Mouse (Mus musculus) erythroblast, embryonic 14.5 days (primary cell): ENCODE measurements around the gene Robo2. TPM values are rescaled to one million over a fixed set of nuclear protein-coding genes. Genes with fewer than 3 reads are reported as not detected.

Experiments
- H3K27me3 ChIP-seq: 2 replicates; pipeline ENCODE4 v1.6.1; 2012; ENCODE audit warnings: inconsistent platforms; ENCODE audit not compliant: control insufficient read depth
- H3K36me3 ChIP-seq: 2 replicates; pipeline ENCODE4 v1.6.1; 2012; ENCODE audit warnings: mild to moderate bottlenecking, inconsistent platforms; ENCODE audit not compliant: control insufficient read depth
- H3K4me1 ChIP-seq: 2 replicates; pipeline ENCODE4 v1.6.1; 2012; ENCODE audit warnings: inconsistent platforms; ENCODE audit not compliant: control insufficient read depth
- H3K4me3 ChIP-seq: replicated peaks from 2 replicates; pipeline ENCODE3; 2012; ENCODE audit warnings: moderate library complexity, mild to moderate bottlenecking, inconsistent platforms
- H3K9me3 ChIP-seq: 2 replicates; pipeline ENCODE4 v1.6.1; 2012; ENCODE audit warnings: low read length, inconsistent platforms, mixed read lengths; ENCODE audit not compliant: control insufficient read depth
- GATA1 ChIP-seq: IDR thresholded peaks from 2 replicates; pipeline ENCODE4 v1.6.1; 2012; ENCODE audit warnings: low read length, inconsistent platforms, mixed read lengths
- TAL1 ChIP-seq: IDR thresholded peaks from 3 replicates; pipeline ENCODE4 v1.6.1; 2012; ENCODE audit warnings: low read length, inconsistent platforms, mixed read lengths
- polyA plus RNA-seq: library from polyadenylated mRNA; stranded (reverse); fragments of >175 nt; gene quantifications from 2 replicates; pipeline ENCODE4 v1.2.3, GENCODE M21; 2012

Robo2 gene
- polyA plus RNA-seq, 1 experiment, result not detected

GRCm38 (mm10) chr16:74372876-74373275 lies 38.7 kb downstream of the Robo2 start:
- Histone ChIP-seq H3K4me3 (no peak overlapping the region), H3K36me3 (no peaks in the 10 kb centered on the region), H3K9me3 (no peaks in the 10 kb centered on the region), H3K27me3 (no peaks in the 10 kb centered on the region), H3K4me1 (no peaks in the 10 kb centered on the region)
- TF ChIP-seq TAL1 (no peak), GATA1 (no peak)

DNA sequence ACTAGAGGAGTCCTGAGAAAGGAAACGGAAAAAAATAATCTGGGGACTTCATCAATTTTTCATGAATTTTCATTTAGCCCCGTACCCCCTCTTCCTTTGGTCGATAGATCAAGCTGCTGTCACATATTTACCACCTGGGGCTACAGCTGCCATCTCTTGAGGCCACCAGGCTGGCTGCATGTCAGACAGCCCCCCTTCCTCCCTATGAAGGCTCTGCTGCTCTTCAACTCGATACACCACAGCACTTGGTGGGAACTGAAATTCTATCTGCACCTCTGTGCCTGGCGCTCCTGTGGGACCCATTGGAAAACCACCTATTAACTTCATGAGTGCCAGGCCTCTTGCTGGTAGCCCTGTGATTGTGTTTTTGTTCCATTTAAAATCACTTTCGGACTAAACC lies 63.2 kb downstream of the Robo2 start:
- Histone ChIP-seq H3K36me3 (no peaks in the 10 kb centered on the region), H3K9me3 (no peaks in the 10 kb centered on the region; the same call in 1 of the 2 replicates), H3K4me1 (no peaks in the 10 kb centered on the region), H3K4me3 (no peak overlapping the region), H3K27me3 (no peaks in the 10 kb centered on the region)
- TF ChIP-seq TAL1 (no peak), GATA1 (no peak)

DNA sequence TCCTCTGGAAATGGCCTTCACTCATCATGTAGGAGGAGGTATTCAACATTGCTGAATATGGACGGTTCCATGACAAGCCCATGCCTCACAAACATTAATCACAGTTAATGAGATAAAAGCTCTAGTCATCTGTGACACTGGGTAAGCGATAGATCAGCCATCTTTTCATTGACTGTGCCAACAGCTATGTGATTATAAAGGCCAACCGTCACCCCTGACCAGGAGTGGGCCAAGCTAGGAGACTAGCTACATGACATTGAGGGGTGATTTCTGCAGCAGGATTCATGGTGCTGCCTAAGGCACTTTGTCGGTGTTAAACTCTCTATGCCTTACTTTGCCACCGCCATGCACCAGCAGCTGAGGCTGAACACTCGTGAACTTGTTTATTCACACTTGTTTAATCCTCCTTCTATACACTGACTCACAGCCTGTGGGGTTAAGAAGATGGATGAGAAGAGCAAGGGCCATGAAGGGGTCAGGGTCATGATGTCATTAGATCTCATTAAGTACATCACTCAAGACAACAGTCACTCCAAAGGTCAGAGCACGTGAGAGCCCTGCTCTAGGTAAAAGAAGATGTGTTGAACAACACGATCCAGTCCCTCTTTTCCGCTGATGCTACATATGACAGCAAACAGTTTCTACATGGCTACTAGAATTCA lies 72.5 kb downstream of the Robo2 start:
- Histone ChIP-seq H3K36me3 (no peaks in the 10 kb centered on the region), H3K9me3 (no peaks in the 10 kb centered on the region), H3K27me3 (no peaks in the 10 kb centered on the region), H3K4me1 (no peaks in the 10 kb centered on the region), H3K4me3 (no peak overlapping the region)
- TF ChIP-seq GATA1 (no peak), TAL1 (no peak)

DNA sequence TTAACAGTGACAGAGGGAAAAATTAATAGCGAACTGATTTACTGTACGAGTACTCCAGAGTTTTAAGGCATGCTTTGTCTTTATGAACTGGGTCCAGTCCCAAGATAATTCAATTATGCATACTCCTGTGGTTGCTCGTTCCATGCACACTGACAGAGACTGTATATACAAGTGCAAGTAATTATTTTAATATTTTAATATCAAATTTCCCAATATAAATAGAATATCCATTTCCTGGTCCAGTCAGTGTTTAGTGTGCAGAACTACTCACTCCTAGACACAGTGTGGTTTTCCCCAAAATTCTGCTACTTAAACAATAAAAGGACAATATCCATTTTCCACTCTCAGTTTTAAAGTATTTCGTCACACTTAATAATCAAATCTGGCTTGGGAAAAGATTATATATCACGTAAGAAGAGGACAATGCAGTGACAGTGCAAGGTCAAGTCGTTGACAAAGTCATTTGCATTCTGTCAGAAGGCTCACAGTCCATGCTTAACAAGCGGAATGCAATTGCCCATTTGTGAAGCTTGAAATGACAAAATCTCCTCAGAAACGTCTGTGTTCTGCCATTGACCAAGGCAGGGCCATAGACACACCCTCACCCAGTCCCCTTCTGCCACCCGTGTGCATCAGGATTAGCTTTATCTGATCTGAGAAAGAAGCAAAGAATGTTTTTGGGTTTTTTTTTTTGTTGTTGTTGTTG lies 89.8 kb downstream of the Robo2 start:
- no peak for TF ChIP-seq TAL1
- TF ChIP-seq GATA1, result no peak
- H3K36me3 ChIP-seq, result no peaks in the 10 kb centered on the region

DNA sequence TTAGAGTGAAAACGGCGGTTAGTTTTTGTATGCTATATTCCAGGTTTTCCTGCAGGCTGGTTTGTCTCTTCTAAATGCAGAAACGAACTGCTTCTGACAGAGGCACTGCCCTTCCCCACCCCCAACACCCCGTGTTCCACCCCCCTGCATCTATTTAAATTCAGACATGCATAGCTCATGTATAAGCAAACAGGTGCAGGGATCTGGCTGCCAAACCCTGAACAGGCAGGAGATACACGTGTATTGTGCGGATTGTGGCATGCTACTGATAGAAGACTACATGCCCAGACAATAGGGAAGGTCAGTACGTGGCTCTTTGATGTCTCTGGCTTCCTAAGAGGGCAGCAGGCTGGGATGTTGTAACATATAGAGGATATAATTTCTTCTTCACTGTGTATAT lies 95.5 kb downstream of the Robo2 start:
- TF ChIP-seq TAL1 (no peak), GATA1 (no peak)
- Histone ChIP-seq H3K36me3 (no peaks in the 10 kb centered on the region), H3K4me1 (no peaks in the 10 kb centered on the region), H3K27me3 (no peaks in the 10 kb centered on the region), H3K9me3 (no peaks in the 10 kb centered on the region), H3K4me3 (no peak overlapping the region)

More for the DNA sequence above, 89.8 kb downstream of the Robo2 start:
- Histone ChIP-seq H3K4me1 (no peaks in the 10 kb centered on the region), H3K9me3 (no peaks in the 10 kb centered on the region), H3K27me3 (no peaks in the 10 kb centered on the region), H3K4me3 (no peak overlapping the region)

- no peaks in the 10 kb centered on the region for H3K36me3 ChIP-seq
- no peaks in the 10 kb centered on the region for H3K9me3 ChIP-seq
- no peak overlapping the region for H3K4me3 ChIP-seq
- TF ChIP-seq TAL1 (no peak), GATA1 (no peak)
- H3K27me3 ChIP-seq, result no peaks in the 10 kb centered on the region
- H3K4me1 ChIP-seq, result no peaks in the 10 kb centered on the region
Measured at GRCm38 (mm10) chr16:74313222-74313621, 98.4 kb downstream of the Robo2 start.

DNA sequence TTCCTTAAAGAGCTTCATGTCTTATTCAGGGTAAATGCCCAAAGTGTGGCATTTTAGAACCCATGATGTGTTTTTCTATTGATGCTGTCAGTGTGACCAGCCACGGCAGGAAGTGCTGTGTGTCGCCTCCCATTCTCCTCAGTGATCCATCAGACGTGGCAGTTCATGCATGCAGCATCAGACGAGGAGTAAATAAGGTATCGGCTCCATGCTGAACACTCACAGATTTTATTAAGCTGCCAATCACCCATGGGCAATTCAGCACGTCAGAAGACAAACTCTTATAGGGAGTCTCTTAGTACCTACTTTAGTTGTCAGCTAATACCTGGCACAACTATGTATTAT lies 104.1 kb downstream of the Robo2 start:
- Histone ChIP-seq H3K4me3 (no peak overlapping the region), H3K27me3 (no peaks in the 10 kb centered on the region), H3K36me3 (no peaks in the 10 kb centered on the region), H3K4me1 (no peaks in the 10 kb centered on the region), H3K9me3 (no peaks in the 10 kb centered on the region)
- TF ChIP-seq GATA1 (no peak), TAL1 (no peak)

GRCm38 (mm10) chr16:74306876-74307542 lies 104.6 kb downstream of the Robo2 start:
- H3K36me3 ChIP-seq, result no peaks in the 10 kb centered on the region
- no peak overlapping the region for H3K4me3 ChIP-seq
- H3K4me1 ChIP-seq, result no peaks in the 10 kb centered on the region
- H3K27me3 ChIP-seq, result no peaks in the 10 kb centered on the region
- no peak for TF ChIP-seq GATA1
- no peak for TF ChIP-seq TAL1
- no peaks in the 10 kb centered on the region for H3K9me3 ChIP-seq

- H3K9me3 ChIP-seq, result no peaks in the 10 kb centered on the region; the same call in 1 of the 2 replicates
- no peak for TF ChIP-seq TAL1
- no peak for TF ChIP-seq GATA1
- no peaks in the 10 kb centered on the region for H3K27me3 ChIP-seq
- no peak overlapping the region for H3K4me3 ChIP-seq
- H3K36me3 ChIP-seq, result no peaks in the 10 kb centered on the region
- no peaks in the 10 kb centered on the region for H3K4me1 ChIP-seq
Measured at GRCm38 (mm10) chr16:74287878-74288277, 123.7 kb downstream of the Robo2 start.
